In genomic region chr10:77797677-77798076, GRCm38 (mm10) we compare ENCODE assay signal across 22 mouse cellular contexts. TPM values are rescaled to one million over a fixed set of nuclear protein-coding genes. Genes with fewer than 3 reads are reported as not detected.
DNase-seq lines count a peak whose midpoint lies in the region; ATAC-seq and TF ChIP-seq lines count a peak whose summit lies in the region.
"Had no signal": no experiment of that assay in that cellular context is flagged by ENCODE, and none has a peak within 500 bp of the region (broad histone marks: within the 10 kb centered on the region; RNA-seq: fewer than 3 reads in every experiment).

No protein-coding gene starts in this region.

- TF ChIP-seq EP300 in heart, postnatal 0 days (IDR thresholded peaks at IDR 0.05; ENCODE audit: low read depth), result no peak

- 3% methylated on average over 3 of the region's 3 CpGs for WGBS in heart, embryonic 12.5 days
- WGBS in midbrain, embryonic 12.5 days, result 13% methylated on average over 3 of the region's 3 CpGs
- 18% methylated on average over 3 of the region's 3 CpGs for WGBS in midbrain, embryonic 16.5 days
- WGBS in heart, postnatal 0 days, result 14% methylated on average over 3 of the region's 3 CpGs

- no peak for DNase-seq in heart, adult 8-10 months (ENCODE audit: low spot score)
- DNase-seq in heart, postnatal 0 days (ENCODE audit: low spot score), result peak; percentile 47
- peak; percentile 39 for DNase-seq in retina, postnatal 1 day
- no peak for DNase-seq in adrenal gland, adult 2 months
- DNase-seq: adrenal gland, postnatal 25 days; cerebellum, adult 2 months; kidney, adult 2 months; kidney, postnatal 25 days; liver; thymus, postnatal 36 days had no signal

- H3K4me1 ChIP-seq in heart, embryonic 12.5 days (replicated peaks), result peaks cover 22% of the 10 kb centered on the region
- H3K4me1 ChIP-seq in midbrain, embryonic 12.5 days, result peaks cover 11% of the 10 kb centered on the region; the same call in 1 of the 2 replicates
- no peaks in the 10 kb centered on the region for H3K4me1 ChIP-seq in midbrain, embryonic 16.5 days (ENCODE audit: control insufficient read depth, insufficient read depth, low read length)
- H3K4me1 ChIP-seq in heart, postnatal 0 days (ENCODE audit: control insufficient read depth, insufficient read depth), result no peaks in the 10 kb centered on the region
- H3K4me1 ChIP-seq: embryonic facial prominence, embryonic 13.5 days had no signal

- ATAC-seq in heart, embryonic 12.5 days (ENCODE audit: insufficient number of reproducible peaks, low FRiP score), result 0 out of 2 replicates have a peak, but pooled peaks have one; percentile 51
- ATAC-seq in midbrain, embryonic 12.5 days (ENCODE audit: low FRiP score, low read depth), result no peak
- ATAC-seq in midbrain, embryonic 16.5 days, result no peak
- ATAC-seq in heart, postnatal 0 days (ENCODE audit: insufficient read depth, low read depth), result peak; percentile 39
- ATAC-seq: activated CD4-positive, CD25-positive, alpha-beta regulatory T cell, adult 4 months; Patski had no signal

- no peaks in the 10 kb centered on the region for H3K27me3 ChIP-seq in heart, embryonic 12.5 days (replicated peaks)
- no peaks in the 10 kb centered on the region for H3K27me3 ChIP-seq in midbrain, embryonic 12.5 days
- H3K27me3 ChIP-seq in midbrain, embryonic 16.5 days (ENCODE audit: control insufficient read depth, insufficient read depth, low read depth, low read length), result no peaks in the 10 kb centered on the region
- no peaks in the 10 kb centered on the region for H3K27me3 ChIP-seq in heart, postnatal 0 days (ENCODE audit: control insufficient read depth, insufficient read depth, low read length)
- H3K27me3 ChIP-seq: embryonic facial prominence, embryonic 13.5 days had no signal

- H3K36me3 ChIP-seq in heart, embryonic 12.5 days, result no peaks in the 10 kb centered on the region
- H3K36me3 ChIP-seq in midbrain, embryonic 12.5 days, result no peaks in the 10 kb centered on the region
- H3K36me3 ChIP-seq in midbrain, embryonic 16.5 days (ENCODE audit: control insufficient read depth, insufficient read depth, low read length), result no peaks in the 10 kb centered on the region
- H3K36me3 ChIP-seq in heart, postnatal 0 days (replicated peaks; ENCODE audit: control insufficient read depth, insufficient read depth, low read length), result no peaks in the 10 kb centered on the region
- H3K36me3 ChIP-seq: embryonic facial prominence, embryonic 13.5 days had no signal

- H3K4me3 ChIP-seq in heart, embryonic 12.5 days, result no peak overlapping the region
- H3K4me3 ChIP-seq in midbrain, embryonic 12.5 days, result no peak overlapping the region
- H3K4me3 ChIP-seq in midbrain, embryonic 16.5 days (ENCODE audit: low read depth, low read length), result no peak overlapping the region
- H3K4me3 ChIP-seq in heart, postnatal 0 days (ENCODE audit: low read depth, low read length), result no peak overlapping the region
- H3K4me3 ChIP-seq: embryonic facial prominence, embryonic 13.5 days had no signal

- H3K9me3 ChIP-seq in heart, embryonic 12.5 days (replicated peaks), result no peaks in the 10 kb centered on the region
- H3K9me3 ChIP-seq in midbrain, embryonic 12.5 days, result no peaks in the 10 kb centered on the region
- H3K9me3 ChIP-seq in midbrain, embryonic 16.5 days (replicated peaks; ENCODE audit: control insufficient read depth, low read length, poor library complexity, severe bottlenecking), result no peaks in the 10 kb centered on the region
- no peaks in the 10 kb centered on the region for H3K9me3 ChIP-seq in heart, postnatal 0 days (replicated peaks; ENCODE audit: control insufficient read depth, low read length)
- H3K9me3 ChIP-seq: embryonic facial prominence, embryonic 13.5 days had no signal

- no peak overlapping the region for H3K9ac ChIP-seq in heart, embryonic 12.5 days
- no peak overlapping the region; the same call in 1 of the 2 replicates for H3K9ac ChIP-seq in midbrain, embryonic 12.5 days (replicated peaks)
- no peak overlapping the region for H3K9ac ChIP-seq in midbrain, embryonic 16.5 days (ENCODE audit: low read depth, low read length)
- no peak overlapping the region for H3K9ac ChIP-seq in heart, postnatal 0 days (replicated peaks; ENCODE audit: low read depth, low read length)
- H3K9ac ChIP-seq: embryonic facial prominence, embryonic 13.5 days had no signal

- no peak overlapping the region for H3K4me2 ChIP-seq in heart, embryonic 12.5 days
- H3K4me2 ChIP-seq in midbrain, embryonic 12.5 days (replicated peaks), result no peak overlapping the region
- no peak overlapping the region for H3K4me2 ChIP-seq in midbrain, embryonic 16.5 days (ENCODE audit: low read length)
- H3K4me2 ChIP-seq in heart, postnatal 0 days (ENCODE audit: low read depth, low read length), result no peak overlapping the region
- H3K4me2 ChIP-seq: embryonic facial prominence, embryonic 13.5 days had no signal

- no peak for TF ChIP-seq CTCF in heart, postnatal 0 days (IDR thresholded peaks at IDR 0.05; ENCODE audit: low read depth)

- no peak overlapping the region for H3K27ac ChIP-seq in heart, embryonic 12.5 days (ENCODE audit: poor library complexity, severe bottlenecking)
- H3K27ac ChIP-seq in midbrain, embryonic 12.5 days (replicated peaks), result peak overlapping the region; percentile 52
- no peak overlapping the region for H3K27ac ChIP-seq in midbrain, embryonic 16.5 days (ENCODE audit: low read length)
- H3K27ac ChIP-seq in heart, postnatal 0 days (ENCODE audit: low read depth), result no peak overlapping the region
- H3K27ac ChIP-seq: embryonic facial prominence, embryonic 13.5 days had no signal

RNA-seq across cellular contexts. Expression of gene Gm19668, which starts 1.3 kb away (rescaled TPM):
- polyA plus RNA-seq in heart, embryonic 12.5 days (2016; fragmentation: Nextera tagmentation; extraction: Ambion mirVana), result not detected in 2 replicates
- total RNA-seq in heart, adult 8-10 months (2022), result not detected
- polyA plus RNA-seq in midbrain, embryonic 12.5 days (2016; fragmentation: Nextera tagmentation; extraction: Ambion mirVana), result not detected in 2 replicates
- not detected in 2 replicates for polyA plus RNA-seq in midbrain, embryonic 16.5 days (2015; fragmentation: Nextera tagmentation; extraction: Ambion mirVana)
- total RNA-seq in heart, postnatal 0 days (2014; rRNA removed; ENCODE audit: low replicate concordance), result not detected in 2 replicates
- not detected in 2 replicates for polyA plus RNA-seq in heart, postnatal 0 days (2015; fragmentation: Nextera tagmentation; extraction: Ambion mirVana)
- total RNA-seq in adrenal gland, adult 2 months (2021), result not detected
- not detected in 2 replicates for polyA plus RNA-seq in adrenal gland, adult 2 months (2012; rRNA removed)
- total RNA-seq: adrenal gland, postnatal 25 days; common myeloid progenitor, adult 5-6 weeks; granulocyte monocyte progenitor cell, adult 5-6 weeks; layer of hippocampus, postnatal 10 days; left cerebral cortex, postnatal 25 days had no signal
- polyA plus RNA-seq: activated CD4-positive, CD25-positive, alpha-beta regulatory T cell, adult 4 months; cerebellum, adult 2 months; embryonic facial prominence, embryonic 13.5 days; kidney, adult 2 months; neural tube, embryonic 14.5 days; Patski; testis, adult 2 months had no signal

RNA-seq across cellular contexts. Expression of gene Gm9639, which starts 2.8 kb away (rescaled TPM):
- not detected in 2 replicates for polyA plus RNA-seq in heart, embryonic 12.5 days (2016; fragmentation: Nextera tagmentation; extraction: Ambion mirVana)
- not detected for total RNA-seq in heart, adult 8-10 months (2022)
- polyA plus RNA-seq in midbrain, embryonic 12.5 days (2016; fragmentation: Nextera tagmentation; extraction: Ambion mirVana), result not detected in 2 replicates
- not detected in 2 replicates for polyA plus RNA-seq in midbrain, embryonic 16.5 days (2015; fragmentation: Nextera tagmentation; extraction: Ambion mirVana)
- total RNA-seq in heart, postnatal 0 days (2014; rRNA removed; ENCODE audit: low replicate concordance), result not detected in 2 replicates
- polyA plus RNA-seq in heart, postnatal 0 days (2015; fragmentation: Nextera tagmentation; extraction: Ambion mirVana), result not detected in 2 replicates
- not detected for total RNA-seq in adrenal gland, adult 2 months (2021)
- polyA plus RNA-seq in adrenal gland, adult 2 months (2012; rRNA removed), result not detected in 2 replicates
- total RNA-seq: adrenal gland, postnatal 25 days; common myeloid progenitor, adult 5-6 weeks; granulocyte monocyte progenitor cell, adult 5-6 weeks; layer of hippocampus, postnatal 10 days; left cerebral cortex, postnatal 25 days had no signal
- polyA plus RNA-seq: activated CD4-positive, CD25-positive, alpha-beta regulatory T cell, adult 4 months; cerebellum, adult 2 months; embryonic facial prominence, embryonic 13.5 days; kidney, adult 2 months; neural tube, embryonic 14.5 days; Patski; testis, adult 2 months had no signal

RNA-seq across cellular contexts. Expression of gene Gm7137, which starts 9.7 kb away (rescaled TPM):
- not detected in 2 replicates for polyA plus RNA-seq in heart, embryonic 12.5 days (2016; fragmentation: Nextera tagmentation; extraction: Ambion mirVana)
- not detected for total RNA-seq in heart, adult 8-10 months (2022)
- polyA plus RNA-seq in midbrain, embryonic 12.5 days (2016; fragmentation: Nextera tagmentation; extraction: Ambion mirVana), result not detected in 2 replicates
- not detected in 2 replicates for polyA plus RNA-seq in midbrain, embryonic 16.5 days (2015; fragmentation: Nextera tagmentation; extraction: Ambion mirVana)
- total RNA-seq in heart, postnatal 0 days (2014; rRNA removed; ENCODE audit: low replicate concordance), result not detected in 2 replicates
- polyA plus RNA-seq in heart, postnatal 0 days (2015; fragmentation: Nextera tagmentation; extraction: Ambion mirVana), result not detected in 2 replicates
- not detected for total RNA-seq in adrenal gland, adult 2 months (2021)
- not detected in 2 replicates for polyA plus RNA-seq in adrenal gland, adult 2 months (2012; rRNA removed)
- total RNA-seq: adrenal gland, postnatal 25 days; common myeloid progenitor, adult 5-6 weeks; granulocyte monocyte progenitor cell, adult 5-6 weeks; layer of hippocampus, postnatal 10 days; left cerebral cortex, postnatal 25 days had no signal
- polyA plus RNA-seq: activated CD4-positive, CD25-positive, alpha-beta regulatory T cell, adult 4 months; cerebellum, adult 2 months; embryonic facial prominence, embryonic 13.5 days; kidney, adult 2 months; neural tube, embryonic 14.5 days; Patski; testis, adult 2 months had no signal

RNA-seq across cellular contexts. Expression of gene Gm9507, which starts 14.0 kb away (rescaled TPM):
- polyA plus RNA-seq in heart, embryonic 12.5 days (2016; fragmentation: Nextera tagmentation; extraction: Ambion mirVana), result not detected in 2 replicates
- total RNA-seq in heart, adult 8-10 months (2022), result not detected
- not detected in 2 replicates for polyA plus RNA-seq in midbrain, embryonic 12.5 days (2016; fragmentation: Nextera tagmentation; extraction: Ambion mirVana)
- polyA plus RNA-seq in midbrain, embryonic 16.5 days (2015; fragmentation: Nextera tagmentation; extraction: Ambion mirVana), result not detected in 2 replicates
- total RNA-seq in heart, postnatal 0 days (2014; rRNA removed; ENCODE audit: low replicate concordance), result not detected in 2 replicates
- not detected in 2 replicates for polyA plus RNA-seq in heart, postnatal 0 days (2015; fragmentation: Nextera tagmentation; extraction: Ambion mirVana)
- not detected for total RNA-seq in adrenal gland, adult 2 months (2021)
- polyA plus RNA-seq in adrenal gland, adult 2 months (2012; rRNA removed), result 0.31 TPM in 1 of 2 replicates, not detected in the other
- total RNA-seq: adrenal gland, postnatal 25 days; common myeloid progenitor, adult 5-6 weeks; granulocyte monocyte progenitor cell, adult 5-6 weeks; layer of hippocampus, postnatal 10 days; left cerebral cortex, postnatal 25 days had no signal
- polyA plus RNA-seq: activated CD4-positive, CD25-positive, alpha-beta regulatory T cell, adult 4 months; cerebellum, adult 2 months; embryonic facial prominence, embryonic 13.5 days; kidney, adult 2 months; neural tube, embryonic 14.5 days; Patski; testis, adult 2 months had no signal

RNA-seq across cellular contexts. Expression of gene Gm3250, which starts 15.3 kb away (rescaled TPM):
- not detected in 2 replicates for polyA plus RNA-seq in heart, embryonic 12.5 days (2016; fragmentation: Nextera tagmentation; extraction: Ambion mirVana)
- total RNA-seq in heart, adult 8-10 months (2022), result not detected
- polyA plus RNA-seq in midbrain, embryonic 12.5 days (2016; fragmentation: Nextera tagmentation; extraction: Ambion mirVana), result not detected in 2 replicates
- not detected in 2 replicates for polyA plus RNA-seq in midbrain, embryonic 16.5 days (2015; fragmentation: Nextera tagmentation; extraction: Ambion mirVana)
- total RNA-seq in heart, postnatal 0 days (2014; rRNA removed; ENCODE audit: low replicate concordance), result not detected in 2 replicates
- not detected in 2 replicates for polyA plus RNA-seq in heart, postnatal 0 days (2015; fragmentation: Nextera tagmentation; extraction: Ambion mirVana)
- total RNA-seq in adrenal gland, adult 2 months (2021), result not detected
- not detected in 2 replicates for polyA plus RNA-seq in adrenal gland, adult 2 months (2012; rRNA removed)
- total RNA-seq: adrenal gland, postnatal 25 days; common myeloid progenitor, adult 5-6 weeks; granulocyte monocyte progenitor cell, adult 5-6 weeks; layer of hippocampus, postnatal 10 days; left cerebral cortex, postnatal 25 days had no signal
- polyA plus RNA-seq: activated CD4-positive, CD25-positive, alpha-beta regulatory T cell, adult 4 months; cerebellum, adult 2 months; embryonic facial prominence, embryonic 13.5 days; kidney, adult 2 months; neural tube, embryonic 14.5 days; Patski; testis, adult 2 months had no signal

Comparison
In these comparisons a context has a peak if more than half of its experiments do, and no peak if none do; other contexts are left out.
1. DNase-seq: peak in heart, postnatal 0 days (single experiment) and retina, postnatal 1 day (single experiment); none in heart, adult 8-10 months (single experiment) and adrenal gland, adult 2 months (single experiment).
2. ATAC-seq: peak in heart, embryonic 12.5 days (single experiment) and heart, postnatal 0 days (single experiment); none in midbrain, embryonic 12.5 days (single experiment) and midbrain, embryonic 16.5 days (single experiment).